Mouse (Mus musculus) neural tube, embryonic 12.5 days (tissue): ENCODE data around the gene Nell2. TPM values are rescaled to one million over a fixed set of nuclear protein-coding genes. Genes with fewer than 3 reads are reported as not detected.

Experiments
- ATAC-seq: fragments of 200-750 bp; cut with Nextera tagmentation; 2 replicates; pipeline ENCODE4 v1.8.0; 2017; ENCODE audit warnings: low read depth, mild to moderate bottlenecking, moderate TSS enrichment, moderate library complexity; ENCODE audit not compliant: low FRiP score
- H3K27ac ChIP-seq: fragments of 300-500 bp; sonication (generic); 2 replicates; pipeline ENCODE4 v1.5.1; 2016
- H3K27me3 ChIP-seq: fragments of 300-500 bp; sonication (generic); replicated peaks from 2 replicates; pipeline ENCODE4 v1.6.1; 2016; ENCODE audit warnings: mild to moderate bottlenecking
- H3K36me3 ChIP-seq: fragments of 300-500 bp; sonication (generic); 2 replicates; pipeline ENCODE4 v1.6.1; 2016; ENCODE audit warnings: mild to moderate bottlenecking
- H3K4me1 ChIP-seq: fragments of 300-500 bp; sonication (generic); 2 replicates; pipeline ENCODE4 v1.6.1; 2016
- H3K4me2 ChIP-seq: fragments of 300-500 bp; sonication (generic); replicated peaks from 2 replicates; pipeline ENCODE4 v1.6.1; 2016; ENCODE audit warnings: mild to moderate bottlenecking
- H3K4me3 ChIP-seq: fragments of 300-500 bp; sonication (generic); 2 replicates; pipeline ENCODE4 v1.5.1; 2016
- H3K9ac ChIP-seq: fragments of 300-500 bp; sonication (generic); 2 replicates; pipeline ENCODE4 v1.6.1; 2016; ENCODE audit warnings: mild to moderate bottlenecking
- H3K9me3 ChIP-seq: fragments of 300-500 bp; sonication (generic); 2 replicates; pipeline ENCODE4 v1.6.1; 2016; ENCODE audit warnings: mild to moderate bottlenecking
- WGBS: fragments of 180-500 bp; shearing (Covaris S2); methylation state at CpG from one replicate; pipeline ENCODE4 v1.1.7; 2016; 5-methylcytosine and 5-hydroxymethylcytosine counted together
- polyA plus RNA-seq: library from polyadenylated mRNA; unstranded; fragments of >200 nt; fragmentation: Nextera tagmentation; extraction: Ambion mirVana; gene quantifications from 2 replicates; pipeline ENCODE4 v1.2.1, GENCODE M21; 2016

Nell2 gene
- polyA plus RNA-seq, 1 experiment from 2014 or later = 162 TPM

DNA sequence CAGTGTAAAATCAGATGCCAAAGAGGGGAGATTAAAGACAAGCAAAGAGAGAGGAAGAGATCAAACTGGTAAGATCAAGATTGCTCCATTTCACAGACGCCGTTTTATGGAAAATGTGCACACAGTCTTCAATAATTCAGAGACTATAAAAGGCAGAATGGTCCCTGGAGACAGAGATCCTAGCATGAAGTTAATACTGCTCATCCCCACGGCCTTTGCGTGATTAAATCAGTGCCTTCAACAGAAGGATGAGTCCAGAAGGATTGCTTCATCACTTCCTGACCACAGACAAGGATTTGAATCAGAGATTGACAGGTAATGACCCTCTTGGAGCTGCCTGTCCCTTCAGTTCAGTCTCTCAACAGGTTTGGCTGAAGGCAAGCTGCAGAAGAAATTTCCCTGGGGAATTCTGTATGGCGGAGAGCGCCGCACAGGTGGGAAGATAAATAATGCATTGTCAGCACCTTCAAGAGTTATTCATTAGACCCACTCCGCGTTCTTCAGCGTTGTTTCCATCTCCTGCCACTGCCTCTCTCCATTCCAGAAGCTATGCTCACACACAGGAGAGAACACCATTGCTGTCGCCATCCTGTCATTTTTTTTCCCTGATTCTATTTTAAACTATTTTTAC is 118.0 kb downstream of the Nell2 start:
- no peaks in the 10 kb centered on the region for H3K4me1 ChIP-seq
- no peaks in the 10 kb centered on the region for H3K27me3 ChIP-seq
- no peak overlapping the region for H3K27ac ChIP-seq
- H3K36me3 ChIP-seq = no peaks in the 10 kb centered on the region
- no peak overlapping the region for H3K4me3 ChIP-seq
- no peak overlapping the region for H3K4me2 ChIP-seq
- no peak overlapping the region for H3K9ac ChIP-seq
- ATAC-seq = no peak
- 70% methylated on average over 11 of the region's 11 CpGs for WGBS
- H3K9me3 ChIP-seq = no peaks in the 10 kb centered on the region

DNA sequence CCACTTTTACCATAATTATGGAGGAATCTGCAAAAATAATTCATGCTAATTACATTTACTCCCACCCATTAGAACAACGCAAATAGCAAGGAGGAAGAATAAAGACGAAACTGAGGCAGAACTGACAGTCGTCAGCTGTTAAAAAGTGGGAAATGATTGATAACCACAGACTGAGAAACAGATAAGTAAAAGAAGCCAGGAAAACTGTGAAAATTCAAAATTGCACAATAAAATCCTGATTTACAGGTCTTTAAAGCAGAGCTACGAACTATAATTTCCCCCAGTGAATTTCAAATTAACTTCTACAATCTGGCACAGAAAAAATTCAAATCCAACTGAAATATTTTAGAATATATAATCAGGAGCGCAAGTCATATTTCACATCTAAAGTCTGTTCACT is 138.0 kb downstream of the Nell2 start:
- 90% methylated on average over 5 of the region's 5 CpGs for WGBS
- H3K4me2 ChIP-seq = no peak overlapping the region
- no peaks in the 10 kb centered on the region for H3K27me3 ChIP-seq
- H3K9me3 ChIP-seq = no peaks in the 10 kb centered on the region
- no peak overlapping the region for H3K27ac ChIP-seq
- no peak overlapping the region for H3K9ac ChIP-seq
- no peak for ATAC-seq
- no peaks in the 10 kb centered on the region for H3K36me3 ChIP-seq
- no peaks in the 10 kb centered on the region; the same call in 1 of the 2 replicates for H3K4me1 ChIP-seq
- no peak overlapping the region for H3K4me3 ChIP-seq

DNA sequence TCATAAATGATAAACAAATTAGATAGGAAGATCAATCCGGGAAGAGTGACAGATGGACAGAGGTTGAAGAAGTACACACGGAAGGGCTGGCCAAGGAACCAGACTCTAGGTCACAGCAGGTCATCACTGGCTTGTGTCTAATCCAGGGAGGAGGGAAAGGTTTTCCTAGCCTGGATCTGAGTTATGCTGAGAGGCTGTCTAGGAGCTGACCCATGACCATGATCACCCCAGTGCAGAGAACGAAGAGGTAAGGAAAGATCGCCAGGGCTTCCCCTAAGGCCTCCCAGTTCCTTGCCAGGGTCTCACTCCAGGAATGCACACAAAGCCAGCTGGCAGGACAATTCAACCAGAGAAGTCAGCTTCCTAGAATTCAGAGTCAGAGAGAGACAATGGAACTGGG is 139.4 kb downstream of the Nell2 start:
- Histone ChIP-seq H3K9me3 (no peaks in the 10 kb centered on the region), H3K36me3 (peaks cover 3% of the 10 kb centered on the region; the same call in 1 of the 2 replicates), H3K27me3 (no peaks in the 10 kb centered on the region), H3K9ac (no peak overlapping the region), H3K4me2 (no peak overlapping the region), H3K4me1 (no peaks in the 10 kb centered on the region; the same call in 1 of the 2 replicates), H3K27ac (no peak overlapping the region), H3K4me3 (no peak overlapping the region)
- 80% methylated on average over 4 of the region's 4 CpGs for WGBS
- no peak for ATAC-seq

DNA sequence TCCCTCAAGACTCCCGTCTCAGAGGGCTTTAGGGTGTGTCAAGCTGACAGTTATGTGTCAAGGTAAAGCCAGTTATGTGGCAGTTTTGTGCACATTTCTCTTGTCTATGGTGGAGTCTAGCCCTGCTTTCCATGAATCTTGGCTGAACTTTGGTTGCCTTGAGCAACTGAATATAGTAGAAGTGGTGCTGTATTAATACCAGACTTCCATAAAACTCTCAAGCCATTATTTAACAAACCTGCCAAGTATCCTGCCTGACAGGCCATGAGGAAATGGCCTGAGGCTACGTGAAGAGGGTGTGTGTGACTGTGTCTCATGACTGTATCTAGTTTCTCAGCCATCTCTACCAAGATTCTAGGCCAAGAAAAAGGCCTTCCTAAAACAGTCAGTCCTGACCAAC is 147.5 kb downstream of the Nell2 start:
- H3K9ac ChIP-seq = no peak overlapping the region
- no peak overlapping the region for H3K27ac ChIP-seq
- H3K4me3 ChIP-seq = no peak overlapping the region
- H3K9me3 ChIP-seq = no peaks in the 10 kb centered on the region
- no peaks in the 10 kb centered on the region for H3K27me3 ChIP-seq
- no peaks in the 10 kb centered on the region for H3K4me1 ChIP-seq
- H3K4me2 ChIP-seq = no peak overlapping the region
- peaks cover 15% of the 10 kb centered on the region for H3K36me3 ChIP-seq
- 79% methylated on average over 2 of the region's 2 CpGs for WGBS
- no peak for ATAC-seq

DNA sequence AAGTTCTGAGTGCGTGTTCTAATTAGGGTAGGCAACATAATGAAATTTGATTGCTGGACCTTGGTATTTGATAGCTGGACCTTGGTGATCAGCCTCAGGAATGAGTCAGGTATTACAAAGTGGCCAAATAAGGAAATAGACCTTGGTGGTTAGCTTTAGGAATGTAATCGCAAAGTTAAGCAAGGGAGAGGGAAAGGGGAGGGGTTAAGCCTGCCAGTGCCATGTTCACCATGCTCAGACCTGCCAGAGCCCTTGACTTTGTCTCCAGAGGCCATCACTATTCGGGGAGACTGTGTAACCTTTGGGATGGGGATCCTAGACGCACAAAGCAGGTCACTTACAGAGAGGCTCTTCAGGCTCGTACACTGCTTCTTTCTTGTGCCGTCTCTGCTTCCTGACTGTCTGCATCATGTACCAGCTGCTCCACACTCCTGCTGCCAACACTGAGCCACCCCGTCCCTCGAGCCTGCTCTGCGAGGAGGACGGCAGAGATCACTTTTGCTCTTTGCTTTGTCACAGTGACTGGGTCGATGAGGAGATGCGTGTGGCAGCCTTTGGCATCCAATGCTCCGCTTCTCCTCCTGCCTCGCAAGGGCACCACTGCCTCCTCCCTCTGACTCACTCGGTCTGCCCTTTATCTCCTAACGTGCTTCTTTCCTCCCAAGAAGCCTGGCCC is 157.5 kb downstream of the Nell2 start:
- Histone ChIP-seq H3K4me2 (no peak overlapping the region), H3K27me3 (no peaks in the 10 kb centered on the region), H3K27ac (no peak overlapping the region), H3K4me1 (no peaks in the 10 kb centered on the region), H3K9ac (no peak overlapping the region), H3K9me3 (no peaks in the 10 kb centered on the region), H3K36me3 (peaks cover 5% of the 10 kb centered on the region; the same call in 1 of the 2 replicates), H3K4me3 (no peak overlapping the region)
- 81% methylated on average over 16 of the region's 16 CpGs for WGBS
- no peak for ATAC-seq

DNA sequence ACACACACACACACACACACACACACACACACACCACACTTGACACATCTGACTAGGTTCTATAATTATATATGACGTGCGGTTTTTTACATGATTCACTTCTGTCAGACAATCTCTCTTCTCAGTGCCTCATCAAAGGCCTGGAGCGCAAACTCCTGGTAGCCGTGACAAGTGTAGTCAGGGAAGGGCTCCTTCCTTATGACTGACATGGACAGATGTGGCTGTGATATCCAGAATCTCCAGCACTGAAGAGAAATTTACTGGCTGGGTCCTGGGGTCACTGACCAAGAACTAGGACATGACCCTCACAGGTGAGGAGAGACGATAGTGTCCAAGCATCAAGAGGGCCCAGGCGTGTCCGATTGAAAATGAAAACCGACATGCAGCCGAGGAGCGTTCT is 160.2 kb downstream of the Nell2 start:
- 93% methylated on average over 10 of the region's 10 CpGs for WGBS
- Histone ChIP-seq H3K9ac (no peak overlapping the region), H3K27me3 (no peaks in the 10 kb centered on the region), H3K4me1 (no peaks in the 10 kb centered on the region), H3K4me2 (no peak overlapping the region), H3K36me3 (peaks cover 2% of the 10 kb centered on the region; the same call in 1 of the 2 replicates), H3K9me3 (no peaks in the 10 kb centered on the region), H3K27ac (no peak overlapping the region), H3K4me3 (no peak overlapping the region)
- no peak for ATAC-seq

DNA sequence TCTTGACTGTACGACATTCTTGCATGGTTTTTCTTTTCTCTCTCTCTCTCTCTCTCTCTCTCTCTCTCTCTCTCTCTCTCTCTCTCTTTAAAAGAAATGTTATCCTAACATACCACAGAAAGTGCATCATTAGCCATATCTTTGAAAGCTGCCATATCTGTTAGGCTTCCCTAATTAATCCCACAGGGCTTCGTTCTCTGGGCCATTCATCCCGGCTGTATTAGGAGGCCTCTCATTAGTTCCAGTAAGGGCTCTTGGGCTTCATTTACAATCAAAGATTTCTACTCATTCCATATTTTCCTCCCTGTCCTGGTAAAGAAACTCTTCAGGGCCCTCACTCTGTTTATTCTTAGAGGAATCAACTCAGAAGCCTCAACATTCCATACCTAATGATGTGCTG is 161.9 kb downstream of the Nell2 start:
- H3K4me3 ChIP-seq = no peak overlapping the region
- no peak overlapping the region for H3K9ac ChIP-seq
- H3K4me2 ChIP-seq = no peak overlapping the region
- no peaks in the 10 kb centered on the region for H3K4me1 ChIP-seq
- H3K36me3 ChIP-seq = no peaks in the 10 kb centered on the region
- no peaks in the 10 kb centered on the region for H3K9me3 ChIP-seq
- ATAC-seq = no peak
- no peak overlapping the region for H3K27ac ChIP-seq
- no peaks in the 10 kb centered on the region for H3K27me3 ChIP-seq
- WGBS = 81% methylated on average over 3 of the region's 3 CpGs

DNA sequence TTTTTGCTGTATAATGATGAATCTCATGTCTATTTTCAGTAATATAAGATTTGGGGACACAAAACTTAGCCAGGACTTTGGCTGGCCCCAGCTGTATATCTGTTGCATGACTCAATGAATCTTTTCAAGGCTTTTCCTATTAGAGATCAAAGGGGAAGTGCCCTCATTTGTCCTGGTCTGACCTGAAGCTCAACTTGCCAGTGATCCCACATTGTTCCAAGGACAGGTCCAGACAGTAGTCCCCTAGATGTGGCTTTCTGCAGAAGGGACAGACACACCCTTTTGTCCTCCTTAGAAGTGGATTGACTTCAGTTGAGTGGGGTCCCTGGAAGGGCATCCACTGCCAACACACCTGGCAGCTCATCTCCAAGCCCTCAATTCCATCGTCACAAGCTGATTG is 173.6 kb downstream of the Nell2 start:
- no peaks in the 10 kb centered on the region for H3K4me1 ChIP-seq
- no peak overlapping the region for H3K4me2 ChIP-seq
- no peak overlapping the region for H3K9ac ChIP-seq
- no peak overlapping the region for H3K27ac ChIP-seq
- H3K9me3 ChIP-seq = no peaks in the 10 kb centered on the region
- no peak for ATAC-seq
- no peak overlapping the region for H3K4me3 ChIP-seq
- H3K36me3 ChIP-seq = peaks cover 2% of the 10 kb centered on the region; the same call in 1 of the 2 replicates
- no peaks in the 10 kb centered on the region for H3K27me3 ChIP-seq
- WGBS = 83% methylated on average over 1 of the region's 1 CpGs

DNA sequence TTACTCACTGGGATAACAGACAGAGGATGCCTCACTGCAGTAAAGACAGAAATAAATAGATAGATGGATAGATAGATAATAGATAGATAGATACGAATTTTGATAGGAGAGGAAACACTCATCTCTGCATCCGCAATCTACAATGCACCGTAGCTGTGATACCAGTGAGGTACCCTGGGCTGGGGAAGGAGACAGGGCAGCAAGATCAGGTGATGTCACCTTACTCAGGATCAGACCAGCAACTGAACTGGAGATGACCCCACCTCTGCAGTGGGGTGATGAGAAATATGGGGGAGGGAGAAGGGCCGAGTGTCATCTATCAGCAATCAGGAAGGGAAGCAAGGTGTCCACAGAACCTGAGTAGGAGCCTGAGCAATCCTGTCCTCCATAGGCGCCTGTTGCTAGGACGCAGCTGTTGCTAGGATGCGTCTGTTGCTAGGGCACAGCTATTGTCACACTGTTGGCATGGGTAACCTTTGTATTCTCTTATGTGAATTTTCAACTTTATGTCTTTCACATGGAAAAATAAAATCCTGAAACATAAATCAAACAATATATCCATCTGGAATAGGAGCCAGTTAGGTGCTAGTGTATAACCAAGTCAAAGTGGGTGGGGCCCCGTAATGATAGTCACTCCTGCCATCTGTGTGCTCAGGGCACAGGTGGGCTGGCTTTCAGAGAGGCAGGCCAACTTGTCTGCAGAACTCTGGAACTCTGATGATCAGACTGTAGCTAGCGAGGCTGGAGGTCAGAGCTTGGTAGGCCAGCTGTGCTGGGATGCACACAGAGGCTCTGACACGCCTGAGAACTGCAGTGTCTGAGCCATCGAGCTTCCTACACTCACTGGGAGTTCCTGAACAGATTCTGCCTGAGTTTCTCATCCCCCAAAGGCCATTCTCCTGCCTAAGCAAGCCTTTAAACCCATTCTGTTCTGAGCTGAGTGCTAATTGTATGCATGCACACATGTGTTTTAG is 193.7 kb downstream of the Nell2 start:
- no peaks in the 10 kb centered on the region for H3K9me3 ChIP-seq
- H3K27ac ChIP-seq = no peak overlapping the region
- H3K4me3 ChIP-seq = no peak overlapping the region
- peaks cover 14% of the 10 kb centered on the region for H3K4me1 ChIP-seq
- H3K27me3 ChIP-seq = no peaks in the 10 kb centered on the region
- WGBS = 68% methylated on average over 11 of the region's 11 CpGs
- H3K36me3 ChIP-seq = no peaks in the 10 kb centered on the region; the same call in 1 of the 2 replicates
- peak; percentile 70 for ATAC-seq
- H3K9ac ChIP-seq = no peak overlapping the region
- H3K4me2 ChIP-seq = no peak overlapping the region

DNA sequence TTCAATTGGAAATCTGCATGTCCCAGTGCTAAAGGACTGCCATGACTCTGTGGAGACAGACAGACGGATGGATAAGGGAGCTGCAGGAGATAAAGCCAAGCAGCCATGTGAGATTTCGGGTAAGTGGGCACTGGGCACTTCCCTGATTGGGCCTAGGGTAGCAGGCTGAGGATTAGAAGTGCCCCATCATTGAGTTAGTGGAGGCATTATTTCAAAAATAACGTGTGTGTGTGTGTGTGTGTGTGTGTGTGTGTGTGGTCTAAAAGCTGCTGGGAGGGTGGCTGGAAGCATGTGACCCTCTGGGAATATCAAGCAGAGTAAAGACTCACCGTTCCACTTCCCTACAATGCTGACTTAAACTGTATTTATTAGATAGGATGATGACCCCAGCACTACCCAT is 195.1 kb downstream of the Nell2 start:
- no peak overlapping the region for H3K4me3 ChIP-seq
- no peak overlapping the region for H3K9ac ChIP-seq
- no peaks in the 10 kb centered on the region; the same call in 1 of the 2 replicates for H3K36me3 ChIP-seq
- H3K27ac ChIP-seq = no peak overlapping the region
- H3K4me2 ChIP-seq = no peak overlapping the region
- no peaks in the 10 kb centered on the region for H3K9me3 ChIP-seq
- no peaks in the 10 kb centered on the region for H3K27me3 ChIP-seq
- H3K4me1 ChIP-seq = peaks cover 14% of the 10 kb centered on the region
- 67% methylated on average over 4 of the region's 4 CpGs for WGBS
- ATAC-seq = no peak

DNA sequence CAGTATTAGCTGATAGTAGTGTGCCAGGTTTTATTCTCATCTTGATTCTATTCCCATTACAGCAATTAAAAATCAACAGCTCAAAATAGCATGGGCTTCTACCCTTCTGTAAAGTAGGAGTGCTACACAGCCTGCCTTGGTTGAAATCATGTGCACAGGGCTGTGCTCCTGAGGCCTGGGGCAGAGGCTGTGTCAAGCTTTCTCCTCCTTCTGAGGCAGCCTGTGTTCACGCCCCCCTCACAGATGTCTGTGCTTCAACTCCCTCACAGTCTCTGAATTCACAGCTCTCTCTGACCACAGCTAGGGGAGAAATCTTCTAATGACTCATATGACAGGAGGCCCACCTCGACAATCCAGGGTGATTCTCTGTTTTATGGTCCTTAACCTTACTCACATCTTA is 197.4 kb downstream of the Nell2 start:
- no peaks in the 10 kb centered on the region for H3K9me3 ChIP-seq
- no peak for ATAC-seq
- peaks cover 4% of the 10 kb centered on the region; the same call in 1 of the 2 replicates for H3K36me3 ChIP-seq
- H3K27me3 ChIP-seq = no peaks in the 10 kb centered on the region
- H3K4me3 ChIP-seq = no peak overlapping the region
- H3K27ac ChIP-seq = no peak overlapping the region
- H3K9ac ChIP-seq = no peak overlapping the region
- 54% methylated on average over 2 of the region's 2 CpGs for WGBS
- H3K4me1 ChIP-seq = peaks cover 14% of the 10 kb centered on the region
- no peak overlapping the region for H3K4me2 ChIP-seq

DNA sequence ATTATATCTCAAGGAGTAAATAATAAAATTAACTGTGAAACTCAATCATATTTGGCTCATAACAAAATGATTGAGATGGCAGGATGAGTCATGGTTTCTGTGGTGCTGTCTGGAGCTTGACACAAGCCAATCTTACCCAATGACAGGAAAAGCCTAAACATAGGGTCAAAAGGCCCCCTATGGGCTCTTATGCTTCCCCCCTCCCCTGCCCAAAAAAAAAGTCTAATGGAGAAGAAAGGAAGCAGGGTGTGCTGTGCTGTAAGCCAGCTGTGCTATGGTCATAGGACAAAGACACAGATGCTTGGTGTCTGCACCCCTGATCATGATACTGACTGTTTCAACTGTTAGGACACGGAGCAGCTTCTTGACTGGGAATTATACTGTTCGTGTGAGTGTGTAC is 205.6 kb downstream of the Nell2 start:
- 97% methylated on average over 2 of the region's 2 CpGs for WGBS
- Histone ChIP-seq H3K4me2 (no peak overlapping the region), H3K4me3 (no peak overlapping the region), H3K27me3 (no peaks in the 10 kb centered on the region), H3K9me3 (no peaks in the 10 kb centered on the region), H3K4me1 (no peaks in the 10 kb centered on the region), H3K36me3 (peaks cover 4% of the 10 kb centered on the region; the same call in 1 of the 2 replicates), H3K27ac (no peak overlapping the region), H3K9ac (no peak overlapping the region)
- ATAC-seq = no peak
